Mouse (Mus musculus) intestine, postnatal 0 days (tissue): ENCODE data around the gene Upk3bl. TPM values are rescaled to one million over a fixed set of nuclear protein-coding genes. Genes with fewer than 3 reads are reported as not detected.
A peak's percentile ranks its signal among the peaks of the same experiment; 100 is the strongest.

ENCODE experiments used
- ATAC-seq: fragments of 200-750 bp; cut with Nextera tagmentation; 2 replicates; pipeline ENCODE4 v1.8.0; 2017; ENCODE audit warnings: mild to moderate bottlenecking, moderate TSS enrichment, moderate library complexity
- H3K27ac ChIP-seq: fragments of 300-500 bp; sonication (generic); 2 replicates; pipeline ENCODE4 v1.5.1; 2014; ENCODE audit warnings: mild to moderate bottlenecking, low read depth, low read length, moderate library complexity
- H3K27me3 ChIP-seq: fragments of 300-500 bp; sonication (generic); replicated peaks from 2 replicates; pipeline ENCODE4 v1.6.1; 2014; ENCODE audit warnings: low read length, mixed read lengths; ENCODE audit not compliant: control insufficient read depth, insufficient read depth
- H3K36me3 ChIP-seq: fragments of 300-500 bp; sonication (generic); 2 replicates; pipeline ENCODE4 v1.6.1; 2014; ENCODE audit warnings: mild to moderate bottlenecking, moderate library complexity; ENCODE audit not compliant: control insufficient read depth, insufficient read depth
- H3K4me1 ChIP-seq: fragments of 300-500 bp; sonication (generic); replicated peaks from 2 replicates; pipeline ENCODE4 v1.6.1; 2014; ENCODE audit warnings: antibody characterized with exemption, low read length, mixed read lengths; ENCODE audit not compliant: control insufficient read depth, insufficient read depth
- H3K4me2 ChIP-seq: fragments of 300-500 bp; sonication (generic); replicated peaks from 2 replicates; pipeline ENCODE4 v1.6.1; 2014; ENCODE audit warnings: low read depth, mild to moderate bottlenecking, moderate library complexity
- H3K4me3 ChIP-seq: fragments of 300-500 bp; sonication (generic); 2 replicates; pipeline ENCODE4 v1.5.1; 2014; ENCODE audit warnings: low read depth, low read length
- H3K9ac ChIP-seq: fragments of 300-500 bp; sonication (generic); 2 replicates; pipeline ENCODE4 v1.6.1; 2014; ENCODE audit warnings: mild to moderate bottlenecking, low read depth, low read length
- H3K9me3 ChIP-seq: fragments of 300-500 bp; sonication (generic); 2 replicates; pipeline ENCODE4 v1.6.1; 2016; ENCODE audit warnings: mixed run types; ENCODE audit not compliant: control insufficient read depth
- CTCF ChIP-seq: sonication (generic); IDR thresholded peaks from 2 replicates; pipeline ENCODE4 v1.5.1; 2016; ENCODE audit warnings: low read depth, mild to moderate bottlenecking, control low read depth, antibody characterized with exemption, moderate library complexity
- WGBS: fragments of 180-500 bp; shearing (Covaris S2); extraction: QIAGEN DNeasy Blood & Tissue Kit; methylation state at CpG from one replicate; pipeline ENCODE4 v1.1.7; 2014; 5-methylcytosine and 5-hydroxymethylcytosine counted together
- polyA plus RNA-seq: library from polyadenylated mRNA; unstranded; fragments of >200 nt; fragmentation: Nextera tagmentation; extraction: Ambion mirVana; gene quantifications from 2 replicates; pipeline ENCODE4 v1.2.1, GENCODE M21; 2015

The Upk3bl gene
- polyA plus RNA-seq, 1 experiment from 2014 or later = not detected

- no peak overlapping the region for H3K4me3 ChIP-seq
- H3K4me2 ChIP-seq = no peak overlapping the region
- WGBS = 82% methylated on average over 6 of the region's 6 CpGs
- H3K36me3 ChIP-seq = peaks cover 13% of the 10 kb centered on the region
- H3K9ac ChIP-seq = no peak overlapping the region
- no peak for ATAC-seq
- no peaks in the 10 kb centered on the region for H3K27me3 ChIP-seq
- H3K9me3 ChIP-seq = no peaks in the 10 kb centered on the region
- no peak for TF ChIP-seq CTCF
- H3K4me1 ChIP-seq = no peaks in the 10 kb centered on the region
- H3K27ac ChIP-seq = no peak overlapping the region
These were observed 37.0 kb upstream of the Upk3bl start for GRCm38 (mm10) chr5:136017262-136017661.

- Histone ChIP-seq H3K27ac (no peak overlapping the region), H3K36me3 (peaks cover 7% of the 10 kb centered on the region; the same call in 1 of the 2 replicates), H3K9ac (no peak overlapping the region), H3K4me3 (no peak overlapping the region), H3K4me1 (no peaks in the 10 kb centered on the region), H3K4me2 (no peak overlapping the region), H3K27me3 (no peaks in the 10 kb centered on the region), H3K9me3 (no peaks in the 10 kb centered on the region)
- TF ChIP-seq CTCF = no peak
- 79% methylated on average over 2 of the region's 2 CpGs for WGBS
- no peak for ATAC-seq
These were observed 35.6 kb upstream of the Upk3bl start for GRCm38 (mm10) chr5:136018726-136019125.

GRCm38 (mm10) chr5:136019907-136020306 lies 34.4 kb upstream of the Upk3bl start:
- ATAC-seq = peak; percentile 45
- 32% methylated on average over 1 of the region's 1 CpGs for WGBS
- no peaks in the 10 kb centered on the region for H3K9me3 ChIP-seq
- no peaks in the 10 kb centered on the region for H3K27me3 ChIP-seq
- TF ChIP-seq CTCF = no peak
- H3K4me3 ChIP-seq = no peak overlapping the region
- H3K27ac ChIP-seq = no peak overlapping the region
- no peak overlapping the region for H3K4me2 ChIP-seq
- peaks cover 10% of the 10 kb centered on the region; the same call in 1 of the 2 replicates for H3K36me3 ChIP-seq
- H3K9ac ChIP-seq = no peak overlapping the region
- H3K4me1 ChIP-seq = no peaks in the 10 kb centered on the region

DNA sequence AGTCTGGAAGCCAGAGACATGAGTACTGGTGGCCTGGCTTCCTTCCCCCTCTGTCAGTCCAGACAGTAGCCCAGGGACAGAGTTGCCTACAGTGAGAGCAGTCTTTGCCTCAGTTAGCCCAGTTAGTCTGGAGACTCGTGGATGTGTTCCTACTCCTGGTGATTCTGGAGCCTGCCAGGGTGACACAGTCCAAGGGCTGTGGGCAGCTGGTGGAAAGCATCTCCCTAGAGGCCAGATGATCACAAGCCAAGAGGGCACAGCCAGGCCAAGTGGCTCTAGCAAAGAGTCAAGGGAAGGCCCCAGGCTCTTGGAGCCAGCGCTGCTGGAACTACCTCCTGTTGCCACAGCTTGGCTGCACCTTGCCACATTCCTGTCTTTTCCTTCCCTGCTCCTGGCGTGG lies 28.6 kb upstream of the Upk3bl start:
- ATAC-seq = no peak
- Histone ChIP-seq H3K27ac (no peak overlapping the region), H3K9ac (no peak overlapping the region)

DNA sequence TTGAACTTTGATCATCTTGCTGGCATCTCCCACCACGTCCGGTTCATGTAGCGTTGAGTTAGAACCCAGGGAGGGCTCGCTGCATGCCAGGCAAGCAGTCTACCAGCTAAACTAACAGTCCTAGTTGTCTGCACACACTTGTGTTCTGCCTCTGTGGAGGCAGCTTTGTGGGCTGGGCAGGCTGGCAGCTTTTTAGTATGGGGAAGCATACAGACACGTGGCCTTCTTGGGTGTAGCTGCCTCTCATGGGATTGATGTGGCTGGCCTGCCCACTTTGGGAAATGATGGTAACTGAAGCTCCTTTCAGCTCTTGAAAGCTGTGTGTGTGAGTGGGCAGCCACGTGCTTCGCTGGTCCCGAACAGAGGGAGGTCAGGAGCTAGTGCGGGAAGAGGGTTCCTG lies 27.4 kb upstream of the Upk3bl start:
- 88% methylated on average over 9 of the region's 9 CpGs for WGBS
- H3K36me3 ChIP-seq = peaks cover 49% of the 10 kb centered on the region

More for the DNA sequence above, 28.6 kb upstream of the Upk3bl start:
- Histone ChIP-seq H3K9me3 (no peaks in the 10 kb centered on the region), H3K4me2 (no peak overlapping the region), H3K4me3 (no peak overlapping the region), H3K27me3 (no peaks in the 10 kb centered on the region), H3K36me3 (peaks cover 38% of the 10 kb centered on the region), H3K4me1 (no peaks in the 10 kb centered on the region)
- 82% methylated on average over 3 of the region's 3 CpGs for WGBS
- no peak for TF ChIP-seq CTCF

GRCm38 (mm10) chr5:136027612-136028311 lies 26.5 kb upstream of the Upk3bl start:
- no peak for ATAC-seq
- Histone ChIP-seq H3K9ac (no peak overlapping the region), H3K4me3 (no peak overlapping the region), H3K4me2 (no peak overlapping the region), H3K27me3 (no peaks in the 10 kb centered on the region), H3K27ac (no peak overlapping the region), H3K4me1 (no peaks in the 10 kb centered on the region), H3K9me3 (no peaks in the 10 kb centered on the region), H3K36me3 (peaks cover 57% of the 10 kb centered on the region)
- 89% methylated on average over 11 of the region's 11 CpGs for WGBS
- peak; percentile 39 for TF ChIP-seq CTCF

More for the DNA sequence above, 27.4 kb upstream of the Upk3bl start:
- Histone ChIP-seq H3K27ac (no peak overlapping the region), H3K9me3 (no peaks in the 10 kb centered on the region), H3K4me2 (no peak overlapping the region), H3K4me3 (no peak overlapping the region), H3K9ac (no peak overlapping the region), H3K4me1 (no peaks in the 10 kb centered on the region), H3K27me3 (no peaks in the 10 kb centered on the region)
- no peak for ATAC-seq
- no peak for TF ChIP-seq CTCF
